Mouse (Mus musculus) cerebellum, adult 9-10 months (tissue): ENCODE measurements around the gene Chchd4.

Experiments used
- DNase-seq: peaks from one replicate; pipeline ENCODE4 v3.0.0; 2022

Chchd4 gene

GRCm38 (mm10) chr6:91472868-91473804 is at the start of gene Chchd4, which contains the start of gene Tmem43:
Chchd4 (minus strand) TSS chr6:91473546.
Tmem43 (plus strand) TSS chr6:91473703.
- peak; percentile 99 for DNase-seq

- DNase-seq = no peak
Measured at GRCm38 (mm10) chr6:91522816-91523215, 49.5 kb upstream of the Chchd4 start.

DNA sequence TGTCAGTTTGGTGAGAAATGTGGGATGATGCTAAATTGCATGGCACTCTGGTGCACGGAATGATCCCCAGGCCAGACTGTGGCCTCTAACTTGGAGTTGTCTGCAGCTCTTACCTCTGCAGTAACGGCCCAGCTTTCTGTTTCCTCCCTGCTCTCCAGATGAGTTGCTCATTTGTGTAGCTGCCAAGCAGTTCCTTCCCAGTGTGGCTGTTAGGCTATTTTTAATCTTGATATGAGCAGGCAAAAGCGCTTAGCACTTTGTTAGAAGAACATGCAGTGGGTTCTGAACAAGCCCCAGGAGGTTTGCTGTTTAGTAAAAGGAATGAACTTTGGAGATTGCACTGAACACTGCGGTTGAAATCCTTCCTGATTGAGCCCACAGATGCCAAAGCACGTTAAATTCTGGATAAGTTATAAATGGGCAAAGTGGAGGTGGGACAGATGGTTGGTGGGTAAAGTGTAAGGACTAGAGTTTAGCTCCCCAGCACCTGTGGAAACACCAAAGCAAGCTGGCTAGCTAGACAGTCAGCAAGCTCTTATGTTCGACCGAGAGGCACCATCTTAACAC is 45.2 kb upstream of the Chchd4 start:
- DNase-seq = no peak

DNA sequence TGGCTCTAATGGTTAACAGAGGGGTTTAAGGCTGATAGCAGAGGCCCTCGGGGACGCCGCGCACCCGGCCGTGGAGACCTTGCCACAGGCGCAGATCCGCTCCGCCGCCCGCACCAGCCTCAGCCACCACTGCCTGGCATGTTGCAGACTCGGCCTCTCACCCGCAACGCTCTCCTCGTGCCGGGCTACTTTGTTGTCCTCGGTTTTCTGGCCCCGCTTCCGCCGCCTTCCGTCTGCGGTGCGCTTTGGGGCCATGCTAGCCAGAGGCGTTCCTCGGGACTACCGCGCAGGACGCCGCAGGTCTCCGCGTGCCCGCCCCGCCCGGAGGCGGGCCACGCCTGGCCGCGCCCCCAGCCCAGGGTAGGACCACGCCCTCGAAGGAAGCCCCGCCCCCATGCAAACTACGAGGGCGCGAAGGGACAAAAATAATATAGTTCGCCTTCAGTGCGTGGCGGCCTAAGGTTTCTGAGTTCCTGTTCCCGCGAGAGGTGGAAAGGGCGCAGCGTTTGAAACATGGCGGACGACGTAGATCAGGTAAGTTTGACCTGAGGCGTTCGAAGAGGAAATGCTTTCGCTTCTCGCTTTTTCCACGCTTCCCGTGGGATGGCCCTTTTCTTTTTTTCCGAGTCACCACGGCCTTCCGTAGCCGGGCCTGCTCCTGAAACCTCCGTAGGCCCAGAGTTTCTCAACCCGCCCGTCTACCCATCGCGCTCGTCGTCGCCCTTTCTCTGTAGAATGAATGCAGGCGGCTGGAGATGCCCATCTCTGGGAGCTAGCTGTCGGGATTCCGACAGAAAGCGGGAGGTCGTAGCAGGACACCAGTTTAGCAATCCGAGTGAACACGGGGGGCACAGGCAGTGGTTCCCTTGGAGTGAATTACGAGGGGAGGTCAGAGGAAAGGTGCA is 42.5 kb upstream of the Chchd4 start, which contains the start of the genes Xpc and Lsm3:
Xpc (minus strand) TSS at position 344 of the 905 bp plus-strand sequence.
Lsm3 (plus strand) TSS at position 384 of the 905 bp plus-strand sequence.
- peak; percentile 99 for DNase-seq

- peak; percentile 37 for DNase-seq
Measured at GRCm38 (mm10) chr6:91514737-91515362, 41.5 kb upstream of the Chchd4 start.

DNA sequence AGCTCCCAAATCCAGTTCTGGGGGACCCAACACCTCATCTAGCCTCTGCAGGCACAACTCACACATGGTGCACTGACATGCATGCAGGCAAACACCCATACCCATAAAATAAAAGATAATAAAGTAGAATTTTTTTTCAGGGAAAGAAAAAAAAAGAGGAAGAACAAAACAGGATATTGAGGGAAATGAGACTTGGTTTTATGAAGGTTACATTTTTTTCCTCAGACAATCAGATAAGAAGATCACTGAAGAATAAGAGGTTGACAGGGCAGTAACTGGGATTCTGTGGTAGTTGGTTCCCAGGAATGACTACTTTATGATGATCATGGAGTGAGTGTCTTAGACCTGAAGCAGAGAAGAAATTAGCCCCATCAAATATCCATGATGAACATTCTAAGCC is 40.8 kb upstream of the Chchd4 start:
- no peak for DNase-seq

- no peak for DNase-seq
Measured at GRCm38 (mm10) chr6:91510211-91510610, 36.9 kb upstream of the Chchd4 start.

DNA sequence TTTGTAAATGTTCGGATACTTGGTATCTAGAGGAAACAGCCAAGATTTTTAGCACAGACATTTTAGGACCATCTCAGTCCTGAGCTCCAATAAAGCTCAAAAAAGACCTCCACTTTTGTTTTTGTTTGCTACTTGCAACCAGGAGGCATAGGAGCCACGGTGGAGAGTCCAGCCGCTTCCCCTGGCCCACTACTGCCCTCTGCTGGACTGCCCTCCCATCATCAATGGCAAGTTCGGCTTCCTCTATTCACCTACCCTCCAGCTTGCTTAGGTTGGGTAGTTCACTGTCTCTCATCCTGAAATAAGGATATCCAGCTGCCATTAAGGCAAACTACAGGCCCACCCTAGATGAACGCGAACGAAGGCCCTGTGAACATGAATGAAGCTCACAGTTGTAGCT is 36.0 kb upstream of the Chchd4 start:
- DNase-seq = peak; percentile 51

DNA sequence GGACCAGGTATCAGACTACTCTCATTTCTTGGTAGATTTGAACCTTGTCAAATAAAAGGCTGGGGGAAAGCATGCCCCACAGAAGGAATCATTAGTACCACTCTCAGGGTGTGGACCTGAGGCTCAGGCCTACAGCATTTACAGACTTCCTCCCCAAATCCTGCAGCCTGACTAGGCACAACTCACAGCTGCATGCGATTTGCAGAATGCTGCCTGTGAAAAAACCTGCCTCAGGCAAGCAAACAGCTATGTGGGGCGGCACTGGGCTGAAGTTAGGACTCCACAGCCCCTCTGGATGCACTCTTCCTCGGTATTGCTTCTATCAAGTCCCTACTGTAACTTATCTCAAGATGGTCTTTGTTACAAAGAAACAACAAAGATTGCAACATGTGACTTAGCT is 34.7 kb upstream of the Chchd4 start:
- DNase-seq = no peak

DNA sequence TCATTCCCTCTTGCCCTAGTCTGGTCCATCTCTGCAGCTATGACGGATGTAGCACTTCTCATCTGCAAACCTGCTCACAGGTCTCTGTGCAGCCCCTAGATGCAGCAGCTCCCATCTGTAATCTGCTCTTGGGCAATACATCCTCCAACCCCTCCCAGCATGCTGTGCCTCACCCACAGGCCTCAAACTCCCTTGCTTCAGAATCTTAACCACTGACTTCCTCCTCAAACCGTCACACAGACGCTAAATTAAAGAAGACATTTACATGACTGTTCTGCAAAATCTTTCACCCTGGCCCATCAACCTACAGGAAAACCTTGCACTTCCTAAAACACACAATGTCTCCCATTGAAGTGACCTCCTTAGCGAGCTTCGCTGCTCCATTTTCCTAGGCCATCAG is 32.7 kb upstream of the Chchd4 start:
- DNase-seq = no peak

GRCm38 (mm10) chr6:91503302-91503701 is 30.0 kb upstream of the Chchd4 start:
- no peak for DNase-seq

DNA sequence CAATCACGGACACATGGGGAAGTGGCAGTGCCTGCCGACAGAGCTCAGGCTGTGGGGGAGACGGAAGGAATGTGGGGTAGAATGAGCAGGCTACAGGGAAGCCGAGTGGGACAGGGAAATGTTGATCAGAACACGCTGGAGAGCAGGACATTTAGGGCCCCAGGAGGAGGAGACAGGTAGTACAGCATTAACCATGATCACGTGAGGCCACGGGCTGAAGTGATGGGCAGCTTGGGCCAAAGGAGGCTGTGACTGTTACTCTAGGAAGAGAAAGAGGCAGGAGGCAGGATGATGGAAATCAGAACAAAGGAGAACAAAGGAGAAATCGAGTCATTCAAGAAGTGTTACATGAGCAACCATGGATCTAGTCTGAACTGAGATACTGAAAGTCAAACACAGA is 21.2 kb upstream of the Chchd4 start:
- no peak for DNase-seq

GRCm38 (mm10) chr6:91493053-91493452 is 19.7 kb upstream of the Chchd4 start:
- no peak for DNase-seq

- DNase-seq = no peak
Measured at GRCm38 (mm10) chr6:91491004-91491403, 17.7 kb upstream of the Chchd4 start.

GRCm38 (mm10) chr6:91489872-91490271 is 16.5 kb upstream of the Chchd4 start:
- no peak for DNase-seq

GRCm38 (mm10) chr6:91488496-91489212 is 15.3 kb upstream of the Chchd4 start:
- no peak for DNase-seq

DNA sequence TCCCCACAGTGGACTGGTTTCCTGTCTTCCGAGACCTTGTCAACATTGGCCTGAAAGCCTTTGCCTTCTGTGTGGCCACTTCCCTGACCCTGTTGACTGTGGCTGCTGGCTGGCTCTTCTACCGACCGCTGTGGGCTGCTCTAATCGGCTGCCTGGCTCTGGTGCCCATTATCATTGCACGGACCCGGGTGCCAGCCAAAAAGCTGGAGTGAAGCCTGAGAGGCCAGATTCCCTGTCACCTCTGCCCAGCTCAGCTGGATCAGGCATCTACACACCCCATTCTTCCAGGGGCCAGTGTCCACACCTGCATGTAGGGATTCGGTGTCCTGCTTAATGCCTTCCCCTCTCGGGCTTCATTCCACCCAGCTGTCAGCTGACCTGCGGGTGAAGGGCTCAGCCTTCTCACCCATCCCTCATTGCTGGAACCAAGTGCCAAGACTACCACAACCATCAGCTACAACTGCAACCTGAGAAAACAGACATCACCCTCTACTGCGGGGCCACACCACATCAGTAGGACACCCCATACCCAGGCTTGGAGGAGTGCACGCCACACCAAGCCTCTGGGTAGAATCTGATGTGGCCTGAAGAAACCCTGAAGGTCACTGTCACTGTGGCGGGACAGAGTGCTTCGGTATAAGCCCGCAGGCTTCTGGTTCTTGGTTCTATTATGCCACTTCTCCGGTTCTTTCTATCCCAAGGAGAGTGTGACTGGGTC is 13.5 kb upstream of the Chchd4 start:
- no peak for DNase-seq

DNA sequence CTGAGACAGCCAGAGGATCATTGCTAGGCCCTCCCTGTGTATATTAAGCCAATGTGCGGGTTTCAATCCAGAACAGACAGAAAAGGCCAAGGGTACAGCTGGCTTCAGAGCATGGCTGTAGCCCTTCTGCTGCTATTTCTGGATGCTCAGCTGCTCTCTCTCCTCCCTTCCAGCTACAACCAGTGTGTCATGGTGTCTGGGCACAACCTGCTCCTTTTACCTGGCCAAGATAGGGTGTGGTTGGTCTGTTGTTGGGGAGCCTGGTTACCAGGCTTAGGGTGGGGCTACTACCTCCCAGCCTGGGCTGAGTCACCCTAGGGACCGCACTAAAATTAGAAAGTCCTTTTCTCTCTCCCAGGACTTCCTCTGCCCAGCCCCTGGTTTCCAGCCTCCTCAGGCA is 10.0 kb upstream of the Chchd4 start:
- no peak for DNase-seq

GRCm38 (mm10) chr6:91476541-91476940 is 3.2 kb upstream of the Chchd4 start:
- no peak for DNase-seq

GRCm38 (mm10) chr6:91474441-91475190 is 1.3 kb upstream of the Chchd4 start:
- no peak for DNase-seq
